Mouse (Mus musculus) hematopoietic stem cell, adult 5-6 weeks (primary cell): Measurements from ENCODE around the gene Rasgrf1. TPM values are rescaled to one million over a fixed set of nuclear protein-coding genes. Genes with fewer than 3 reads are reported as not detected.
"Not testable (repeated sequence)": the region's sequence is repeated elsewhere in the genome, so short reads cannot be mapped to it uniquely, and the experiment has no call there.

Source experiments
- ATAC-seq, 2 experiments: fragments of 125-278 bp in 1 of 2; replicated peaks in 1 of 2; 2 replicates each; pipeline ENCODE4 v1.8.0; 2016 to 2017; ENCODE audit warnings: inconsistent platforms in 2 of 2, mild to moderate bottlenecking in 2 of 2, moderate number of reproducible peaks in 2 of 2, low read depth in 1 of 2, moderate TSS enrichment in 1 of 2; ENCODE audit not compliant: low FRiP score in 2 of 2, poor library complexity in 2 of 2, severe bottlenecking in 2 of 2, insufficient read depth in 1 of 2, low TSS enrichment in 1 of 2
- total RNA-seq: library from RNA; stranded (forward); fragments of 172-1452, 232-1000 nt; gene quantifications from 2 replicates; pipeline ENCODE4 v1.2.3, GENCODE M21; 2017

Rasgrf1 gene
- total RNA-seq, 1 experiment from 2014 or later: not detected

DNA sequence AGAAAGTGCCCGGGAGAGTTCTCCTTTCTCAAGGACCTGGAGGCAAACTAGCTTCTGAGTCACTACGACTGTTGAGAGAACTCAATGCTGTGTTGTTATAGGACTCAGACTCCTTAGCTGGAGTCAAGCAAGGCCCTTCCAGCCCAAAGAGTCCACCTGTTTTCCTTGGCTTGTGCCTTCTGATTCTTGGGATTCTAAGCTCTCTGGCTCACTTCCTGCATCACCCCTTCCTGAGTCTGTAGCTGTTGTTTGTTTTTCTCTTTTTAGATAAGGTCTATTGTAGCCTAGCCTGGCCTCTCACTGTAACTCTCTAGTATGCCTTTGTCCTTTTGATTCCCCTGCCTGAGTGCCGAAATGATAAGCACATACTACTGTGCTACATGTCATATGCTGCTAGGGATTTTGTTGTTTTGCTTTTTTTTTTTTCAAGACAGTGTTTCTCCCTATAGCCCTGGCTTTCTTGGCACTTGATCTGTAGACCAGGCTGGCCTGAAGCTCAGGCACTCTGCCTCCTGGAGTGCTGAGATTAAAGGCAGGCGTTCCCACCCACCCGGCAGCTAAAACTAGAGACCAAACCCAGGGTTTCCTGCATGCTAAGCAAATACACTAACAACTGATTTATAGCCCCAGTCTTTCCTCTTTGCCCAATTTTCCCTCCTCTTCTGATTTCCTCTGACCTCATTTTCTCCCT lies 138.4 kb downstream of the Rasgrf1 start:
- ATAC-seq: no peak

DNA sequence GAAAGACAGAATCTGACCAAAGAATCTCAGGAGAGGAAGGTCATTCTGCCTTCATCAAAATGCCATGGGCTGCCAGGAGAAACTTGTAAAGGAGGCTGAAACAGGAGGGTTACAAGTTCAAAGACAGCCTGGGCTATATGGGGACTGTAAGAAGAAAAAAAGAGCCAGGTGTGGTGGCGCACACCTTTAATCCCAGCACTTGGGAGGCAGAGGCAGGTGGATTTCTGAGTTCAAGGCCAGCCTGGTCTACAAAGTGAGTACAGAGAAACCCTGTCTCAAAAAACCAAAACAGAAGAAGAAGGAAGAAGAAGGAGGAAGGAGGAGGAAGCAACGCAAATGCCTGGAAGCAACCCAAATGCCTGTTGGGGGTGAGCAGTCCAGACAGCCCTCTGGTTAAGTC lies 144.1 kb downstream of the Rasgrf1 start, which contains the start of gene Ctsh:
Gene Ctsh (plus strand): TSS at position 301 of the 400 bp plus-strand sequence.
- ATAC-seq: peak in 1 of 2 experiments; percentile 44; a peak in 2 of 4 replicates

DNA sequence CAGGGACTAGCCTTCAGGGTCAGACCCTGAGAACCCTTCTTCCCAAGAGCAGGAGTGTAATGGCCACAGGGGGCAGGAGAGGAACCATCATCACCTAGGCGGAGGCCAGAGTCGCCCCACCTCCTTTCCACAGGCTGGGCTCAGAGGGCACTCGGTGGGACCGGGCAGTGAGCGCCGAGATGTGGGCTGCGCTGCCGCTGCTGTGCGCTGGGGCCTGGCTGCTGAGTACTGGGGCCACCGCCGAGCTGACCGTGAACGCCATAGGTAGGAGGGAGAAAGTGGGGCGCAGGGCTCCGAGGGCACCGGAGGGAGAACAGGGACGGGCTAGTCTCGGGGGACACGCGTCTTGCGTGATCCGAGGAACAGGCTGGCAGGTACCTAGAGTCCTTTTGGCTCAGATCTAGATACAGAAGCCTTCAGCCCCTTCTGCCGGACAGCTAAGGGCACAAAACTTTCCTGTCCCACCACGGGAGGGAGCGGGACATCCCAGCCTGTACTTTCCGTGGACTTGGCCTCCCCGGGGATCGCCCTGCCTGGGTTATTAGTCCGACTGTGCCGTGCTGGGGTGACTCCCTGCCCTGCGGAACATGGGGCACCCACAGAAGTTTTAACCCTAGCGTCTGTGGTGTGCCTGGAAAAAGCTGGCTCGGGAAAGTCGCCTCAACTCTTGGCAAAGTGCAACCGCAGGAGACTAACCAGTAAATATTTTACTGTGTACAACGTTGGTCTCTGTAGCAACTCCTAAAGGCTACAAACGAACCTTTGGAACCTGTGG lies 144.8 kb downstream of the Rasgrf1 start:
- peak; percentile 99 for ATAC-seq

DNA sequence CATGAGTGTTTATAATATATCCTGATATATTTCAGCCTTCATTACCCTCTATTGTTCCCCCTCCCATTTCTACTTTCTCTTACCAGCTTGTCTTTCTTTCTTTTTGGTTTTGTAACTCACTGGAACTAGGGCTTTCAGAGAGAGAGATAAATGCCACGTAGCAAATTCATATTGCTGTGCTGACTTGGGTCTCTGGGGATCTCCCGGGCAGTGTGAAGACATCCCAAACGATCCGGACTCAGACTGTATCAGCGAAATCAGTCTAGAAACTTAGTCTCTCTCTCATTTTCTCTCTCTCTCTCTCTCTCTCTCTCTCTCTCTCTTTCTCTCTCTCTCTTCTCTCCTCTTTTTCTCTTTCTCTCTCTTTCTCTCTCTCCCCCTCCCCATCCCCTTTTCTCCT lies 145.7 kb downstream of the Rasgrf1 start:
- no peak for ATAC-seq

DNA sequence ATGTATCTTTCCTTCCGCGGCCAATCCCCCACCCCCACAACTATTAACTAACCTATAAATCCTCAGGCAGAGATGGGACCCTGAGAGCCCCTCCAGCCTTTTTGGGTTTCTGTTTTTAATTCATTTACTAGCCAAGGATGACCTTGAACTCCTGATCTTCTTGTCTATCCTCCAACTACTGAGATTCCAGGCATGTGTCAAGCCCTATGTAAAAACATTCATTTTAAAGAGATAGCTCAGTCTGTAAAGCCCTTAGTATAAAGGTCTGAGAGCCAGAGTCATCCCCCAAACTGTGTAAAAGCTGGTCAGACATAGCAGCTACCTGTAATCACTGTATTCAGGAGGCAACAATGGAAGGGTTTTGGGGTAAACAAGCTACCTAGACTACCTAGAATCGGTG lies 146.2 kb downstream of the Rasgrf1 start:
- ATAC-seq: no peak

DNA sequence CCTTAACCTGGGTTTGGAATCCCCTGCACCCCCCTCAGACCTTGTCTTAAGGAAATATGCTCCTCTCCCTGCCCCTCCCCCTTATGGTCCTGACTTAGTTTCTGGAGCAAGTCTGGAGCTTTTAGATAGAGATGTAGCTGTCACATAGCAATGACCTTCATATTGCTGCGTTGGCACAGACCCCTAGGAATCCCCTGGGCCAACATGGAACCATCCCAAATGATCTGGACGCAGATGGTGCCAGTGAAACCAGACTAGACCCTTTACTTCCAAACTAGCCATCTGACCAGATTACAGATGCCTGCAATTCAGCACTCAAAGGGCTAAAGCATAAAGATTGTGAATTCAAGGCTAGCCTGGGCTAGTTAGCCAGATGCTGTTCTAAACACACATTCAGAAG lies 147.0 kb downstream of the Rasgrf1 start:
- no peak for ATAC-seq

DNA sequence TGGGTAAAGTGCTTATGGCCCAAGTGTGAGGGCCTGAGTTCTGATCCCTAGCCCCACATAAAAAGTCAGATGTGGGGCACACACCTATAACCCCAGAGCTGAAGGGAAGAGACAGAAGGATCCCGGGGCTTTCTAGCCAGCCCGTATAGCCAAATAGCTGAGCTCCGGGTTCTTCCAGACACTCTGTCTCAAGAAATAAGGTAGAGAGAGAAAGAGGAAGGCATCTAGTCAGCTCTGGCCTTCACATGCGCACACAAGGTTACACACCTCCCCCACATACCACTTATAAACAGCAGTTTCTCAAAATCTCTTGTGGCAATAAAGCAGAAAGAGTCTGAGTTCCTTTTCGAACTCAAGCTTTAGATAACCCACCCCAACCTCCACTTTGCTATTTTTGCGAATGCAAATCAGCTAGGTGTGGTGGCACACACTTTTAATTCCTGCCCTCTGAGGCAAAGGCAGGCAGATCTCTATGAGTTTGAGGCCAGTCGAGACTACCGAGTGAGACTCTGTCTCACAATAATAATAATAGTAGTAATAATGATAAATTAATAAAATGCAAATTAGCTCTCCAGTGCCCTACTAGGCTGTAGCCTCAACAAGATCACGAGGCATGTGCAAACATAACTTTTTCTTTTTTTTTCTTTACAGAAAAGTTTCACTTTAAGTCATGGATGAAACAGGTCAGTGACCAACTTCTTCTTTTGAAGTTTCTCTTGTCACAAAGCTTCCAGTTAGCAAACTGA lies 150.3 kb downstream of the Rasgrf1 start:
- ATAC-seq: peak; percentile 48 to 57

DNA sequence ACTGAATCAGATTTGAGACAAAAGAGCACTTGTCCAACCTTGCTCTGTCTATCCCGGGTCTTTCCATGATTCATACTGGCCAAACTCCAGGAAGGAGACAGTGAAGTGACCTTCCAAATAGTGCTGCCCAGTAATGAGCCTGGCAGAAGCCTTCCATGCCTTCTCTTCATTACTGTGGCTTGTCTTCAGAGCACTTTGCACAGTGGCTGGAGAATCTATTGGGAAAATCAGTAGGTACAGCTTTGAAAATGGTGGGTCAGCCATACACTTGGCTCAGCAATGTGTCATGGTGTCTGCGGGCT lies 150.8 kb downstream of the Rasgrf1 start:
- ATAC-seq: 0 out of 4 replicates have a peak, but pooled peaks of 1 of the 2 experiments have one; percentile 5

DNA sequence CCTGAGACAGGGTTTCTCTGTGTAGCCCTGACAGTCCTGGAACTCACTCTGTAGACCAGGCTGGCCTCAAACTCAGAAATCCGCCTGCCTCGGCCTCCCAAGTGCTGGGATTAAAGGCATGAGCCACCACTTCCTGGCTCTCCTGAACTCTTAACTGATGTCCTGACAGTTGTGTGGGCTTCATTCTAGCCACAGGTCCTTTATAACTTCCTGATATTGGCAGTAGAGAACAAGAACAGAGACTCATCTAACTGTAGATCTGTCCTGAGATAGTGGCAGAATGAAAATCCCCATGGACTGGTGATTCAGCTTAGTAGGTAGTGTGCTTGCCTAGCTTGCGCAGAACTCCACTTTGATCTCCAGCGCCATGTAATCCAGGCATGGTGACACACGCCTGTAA lies 151.2 kb downstream of the Rasgrf1 start:
- ATAC-seq: not testable (repeated sequence)

DNA sequence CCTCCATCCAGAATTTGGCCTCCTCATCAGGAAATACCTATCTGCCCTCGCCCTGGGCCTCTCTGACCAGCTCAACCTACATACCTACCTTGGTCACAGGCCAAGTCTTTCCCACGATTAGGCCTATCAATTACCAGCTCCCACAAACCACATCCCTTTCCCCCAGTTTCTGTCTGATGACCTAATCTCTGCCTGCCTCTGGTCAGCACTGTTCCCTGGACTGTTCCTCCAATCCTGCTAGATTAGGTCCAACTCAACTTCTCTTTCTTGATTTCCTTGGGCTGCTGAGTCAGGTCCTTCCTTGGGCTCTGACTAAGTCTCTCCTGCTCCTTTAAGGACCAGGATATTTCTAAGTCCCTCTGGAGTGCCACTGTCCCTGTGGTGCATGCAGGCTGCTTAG lies 157.6 kb downstream of the Rasgrf1 start:
- ATAC-seq: no peak

DNA sequence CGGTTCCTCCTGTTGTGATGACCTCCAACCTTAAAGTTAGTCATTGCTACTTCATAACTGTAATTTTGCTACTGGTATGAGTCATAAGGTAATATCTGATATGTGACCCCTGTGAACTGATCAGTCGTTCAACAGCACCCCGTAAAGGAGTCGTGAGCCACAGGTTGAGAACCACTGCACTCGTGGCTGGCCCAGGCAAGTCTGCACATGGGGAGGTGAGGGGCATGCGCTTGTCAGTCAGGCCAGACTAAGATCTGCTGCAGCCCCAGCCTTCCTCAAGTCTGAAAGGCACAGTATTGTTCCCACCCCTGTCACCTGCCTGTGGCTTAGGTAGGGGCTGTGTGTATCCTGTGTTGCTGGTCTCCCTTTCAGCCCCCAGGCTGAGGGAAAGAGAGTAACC lies 159.1 kb downstream of the Rasgrf1 start:
- ATAC-seq: no peak

DNA sequence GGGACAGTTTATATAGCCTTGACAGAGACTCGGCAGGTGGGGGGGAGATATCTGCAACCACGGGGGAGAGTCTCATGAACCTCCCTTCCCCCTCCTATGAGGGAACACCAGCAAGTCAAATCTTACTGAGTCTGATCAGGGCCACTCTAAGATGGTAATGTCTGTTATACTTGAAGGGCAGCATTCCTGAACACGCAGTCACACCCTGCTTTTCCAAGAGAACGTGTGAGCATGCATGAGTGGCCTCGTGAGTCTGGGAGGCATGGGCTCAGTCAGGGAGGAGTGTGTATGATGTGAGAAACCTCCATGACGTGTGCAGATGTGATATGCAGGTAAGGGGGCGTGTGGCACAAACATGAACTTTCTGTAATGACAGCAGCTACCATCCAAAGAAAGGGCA lies 159.8 kb downstream of the Rasgrf1 start:
- no peak for ATAC-seq

DNA sequence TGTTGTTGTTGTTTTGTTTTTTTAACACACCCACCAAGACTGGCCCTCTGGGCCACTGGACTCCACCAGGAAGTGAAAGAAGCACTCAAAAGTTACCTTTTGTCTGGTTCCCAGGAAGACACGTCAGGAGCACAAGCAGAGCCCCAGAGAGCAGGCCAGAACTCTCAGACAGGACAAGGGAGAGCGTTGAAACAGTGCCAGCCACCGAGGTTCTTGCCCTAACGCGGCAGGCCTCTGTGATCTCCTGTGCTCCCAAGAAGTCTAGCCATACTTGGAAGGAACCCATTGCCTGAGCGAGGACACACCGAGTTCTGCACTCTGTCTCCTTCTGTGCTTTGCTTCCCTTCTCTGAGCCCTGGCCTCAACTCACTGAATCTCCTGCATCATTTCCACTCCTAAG lies 160.5 kb downstream of the Rasgrf1 start:
- ATAC-seq: no peak

DNA sequence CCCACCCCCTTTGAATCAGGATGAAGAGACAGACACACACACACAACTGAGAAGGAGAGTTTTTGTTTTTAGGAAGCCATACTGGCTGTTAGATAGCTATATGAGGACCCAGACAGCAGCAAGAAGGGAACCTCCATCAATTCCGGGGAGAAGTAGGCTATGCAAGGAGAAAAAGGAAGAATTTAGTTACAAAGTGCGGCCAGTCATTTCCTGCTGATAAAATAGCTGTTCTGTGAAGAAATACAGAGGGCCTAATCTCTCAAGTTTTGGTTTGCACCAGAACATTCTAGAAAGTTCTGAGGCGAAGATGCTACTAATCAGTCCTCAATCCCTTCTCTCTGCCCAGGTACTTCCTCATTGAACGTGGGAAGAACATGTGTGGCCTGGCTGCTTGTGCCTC lies 165.6 kb downstream of the Rasgrf1 start:
- ATAC-seq: peak; percentile 29 to 51; a peak in 3 of 4 replicates

DNA sequence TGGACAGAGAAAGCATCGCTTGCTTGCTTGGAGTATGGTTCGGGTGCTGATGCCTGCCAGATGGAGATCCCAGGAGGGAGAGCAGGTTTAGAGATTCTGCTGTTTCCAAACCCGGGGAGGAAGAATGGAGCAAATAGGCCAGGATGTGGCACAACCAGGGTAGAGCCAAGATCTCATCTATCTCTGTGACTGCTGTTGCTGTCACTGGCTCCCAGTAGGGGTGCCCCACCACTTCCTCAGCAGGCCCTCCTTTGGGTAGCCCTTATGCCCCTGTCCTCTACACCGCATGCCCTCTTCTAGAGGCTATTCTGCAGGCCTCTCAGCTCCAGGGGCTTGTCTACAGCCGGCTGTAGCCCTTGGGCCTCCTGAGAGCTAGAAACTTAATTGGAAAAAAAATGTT lies 166.4 kb downstream of the Rasgrf1 start:
- peak in 1 of 2 experiments; percentile 46; a peak in 1 of 4 replicates for ATAC-seq
